Mouse (Mus musculus) lung, embryonic 16.5 days (tissue): ENCODE results near the gene Pou2f1. TPM values are rescaled to one million over a fixed set of nuclear protein-coding genes. Genes with fewer than 3 reads are reported as not detected.

Experiments
- ATAC-seq: fragments of 200-750 bp; cut with Nextera tagmentation; 2 replicates; pipeline ENCODE4 v1.8.0; 2017; ENCODE audit warnings: low read depth, mild to moderate bottlenecking, moderate library complexity
- H3K27ac ChIP-seq: fragments of 300-500 bp; sonication (generic); 2 replicates; pipeline ENCODE4 v1.5.1; 2014; ENCODE audit warnings: mild to moderate bottlenecking, control low read depth, low read length
- H3K27me3 ChIP-seq: fragments of 300-500 bp; sonication (generic); 2 replicates; pipeline ENCODE4 v1.6.1; 2014; ENCODE audit warnings: low read depth, low read length, mixed read lengths; ENCODE audit not compliant: control insufficient read depth, insufficient read depth
- H3K36me3 ChIP-seq: fragments of 300-500 bp; sonication (generic); 2 replicates; pipeline ENCODE4 v1.6.1; 2014; ENCODE audit warnings: low read length; ENCODE audit not compliant: control insufficient read depth, insufficient read depth
- H3K4me1 ChIP-seq: fragments of 300-500 bp; sonication (generic); replicated peaks from 2 replicates; pipeline ENCODE4 v1.6.1; 2014; ENCODE audit warnings: low read length, mixed read lengths; ENCODE audit not compliant: control insufficient read depth, insufficient read depth
- H3K4me2 ChIP-seq: fragments of 300-500 bp; sonication (generic); 2 replicates; pipeline ENCODE4 v1.6.1; 2014; ENCODE audit warnings: low read depth, low read length, control low read depth
- H3K4me3 ChIP-seq: fragments of 300-500 bp; sonication (generic); 2 replicates; pipeline ENCODE4 v1.5.1; 2014; ENCODE audit warnings: mild to moderate bottlenecking, low read length, control low read depth
- H3K9ac ChIP-seq: fragments of 300-500 bp; sonication (generic); 2 replicates; pipeline ENCODE4 v1.6.1; 2014; ENCODE audit warnings: low read length, control low read depth
- H3K9me3 ChIP-seq: fragments of 300-500 bp; sonication (generic); 2 replicates; pipeline ENCODE4 v1.6.1; 2016; ENCODE audit warnings: low read length; ENCODE audit not compliant: control insufficient read depth
- WGBS: fragments of 180-500 bp; shearing (Covaris S2); extraction: QIAGEN DNeasy Blood & Tissue Kit; methylation state at CpG from one replicate; pipeline ENCODE4 v1.1.7; 2014; 5-methylcytosine and 5-hydroxymethylcytosine counted together
- polyA plus RNA-seq: library from polyadenylated mRNA; unstranded; fragments of >200 nt; fragmentation: Nextera tagmentation; extraction: Ambion mirVana; gene quantifications from 2 replicates; pipeline ENCODE4 v1.2.1, GENCODE M21; 2015

Pou2f1 gene
- polyA plus RNA-seq, 1 experiment from 2014 or later, result 16.3 TPM

GRCm38 (mm10) chr1:165994279-165994678 is 8.2 kb downstream of the Pou2f1 start:
- Histone ChIP-seq H3K27ac (no peak overlapping the region), H3K9ac (no peak overlapping the region), H3K27me3 (no peaks in the 10 kb centered on the region), H3K4me1 (no peaks in the 10 kb centered on the region), H3K9me3 (no peaks in the 10 kb centered on the region), H3K36me3 (no peaks in the 10 kb centered on the region), H3K4me3 (no peak overlapping the region), H3K4me2 (no peak overlapping the region)
- ATAC-seq, result no peak
- 29% methylated on average over 1 of the region's 1 CpGs for WGBS

- no peaks in the 10 kb centered on the region for H3K9me3 ChIP-seq
- H3K4me2 ChIP-seq, result no peak overlapping the region
- H3K9ac ChIP-seq, result no peak overlapping the region
- no peaks in the 10 kb centered on the region for H3K36me3 ChIP-seq
- no peak for ATAC-seq
- no peaks in the 10 kb centered on the region for H3K4me1 ChIP-seq
- no peak overlapping the region for H3K4me3 ChIP-seq
- no peaks in the 10 kb centered on the region for H3K27me3 ChIP-seq
- H3K27ac ChIP-seq, result no peak overlapping the region
- WGBS, result 75% methylated on average over 6 of the region's 6 CpGs
Measured at GRCm38 (mm10) chr1:165993270-165994156, 9.0 kb downstream of the Pou2f1 start.

GRCm38 (mm10) chr1:165988536-165988935 is 13.9 kb downstream of the Pou2f1 start:
- Histone ChIP-seq H3K27ac (no peak overlapping the region), H3K4me3 (no peak overlapping the region), H3K9ac (no peak overlapping the region), H3K9me3 (no peaks in the 10 kb centered on the region), H3K4me2 (no peak overlapping the region), H3K36me3 (no peaks in the 10 kb centered on the region), H3K4me1 (no peaks in the 10 kb centered on the region), H3K27me3 (no peaks in the 10 kb centered on the region)
- 79% methylated on average over 2 of the region's 2 CpGs for WGBS
- ATAC-seq, result no peak

GRCm38 (mm10) chr1:165988072-165988471 is 14.4 kb downstream of the Pou2f1 start:
- Histone ChIP-seq H3K4me3 (no peak overlapping the region), H3K27ac (no peak overlapping the region), H3K36me3 (no peaks in the 10 kb centered on the region), H3K27me3 (no peaks in the 10 kb centered on the region), H3K4me1 (no peaks in the 10 kb centered on the region), H3K9me3 (no peaks in the 10 kb centered on the region), H3K9ac (no peak overlapping the region), H3K4me2 (no peak overlapping the region)
- WGBS, result 91% methylated on average over 2 of the region's 2 CpGs
- ATAC-seq, result no peak

GRCm38 (mm10) chr1:165985743-165986360 is 16.6 kb downstream of the Pou2f1 start:
- Histone ChIP-seq H3K9me3 (no peaks in the 10 kb centered on the region), H3K27ac (no peak overlapping the region), H3K27me3 (no peaks in the 10 kb centered on the region), H3K36me3 (no peaks in the 10 kb centered on the region), H3K9ac (no peak overlapping the region), H3K4me3 (no peak overlapping the region), H3K4me1 (no peaks in the 10 kb centered on the region), H3K4me2 (no peak overlapping the region)
- WGBS, result 75% methylated on average over 3 of the region's 3 CpGs
- ATAC-seq, result no peak

GRCm38 (mm10) chr1:165985186-165985585 is 17.3 kb downstream of the Pou2f1 start:
- Histone ChIP-seq H3K27ac (no peak overlapping the region), H3K4me2 (no peak overlapping the region), H3K36me3 (no peaks in the 10 kb centered on the region), H3K9ac (no peak overlapping the region), H3K4me3 (no peak overlapping the region), H3K9me3 (no peaks in the 10 kb centered on the region), H3K4me1 (no peaks in the 10 kb centered on the region), H3K27me3 (no peaks in the 10 kb centered on the region)
- no peak for ATAC-seq
- 53% methylated on average over 3 of the region's 3 CpGs for WGBS

GRCm38 (mm10) chr1:165976672-165977448 is 25.6 kb downstream of the Pou2f1 start:
- no peaks in the 10 kb centered on the region for H3K9me3 ChIP-seq
- no peaks in the 10 kb centered on the region for H3K27me3 ChIP-seq
- 0 out of 2 replicates have a peak, but pooled peaks cover 2% of the 10 kb centered on the region for H3K4me1 ChIP-seq
- H3K36me3 ChIP-seq, result no peaks in the 10 kb centered on the region
- no peak overlapping the region for H3K4me2 ChIP-seq
- no peak overlapping the region for H3K4me3 ChIP-seq
- 28% methylated on average over 7 of the region's 7 CpGs for WGBS
- H3K27ac ChIP-seq, result no peak overlapping the region
- no peak for ATAC-seq
- H3K9ac ChIP-seq, result no peak overlapping the region

GRCm38 (mm10) chr1:165969001-165969690 is 33.3 kb downstream of the Pou2f1 start:
- ATAC-seq, result no peak
- WGBS, result 76% methylated on average over 3 of the region's 3 CpGs
- no peak overlapping the region for H3K4me3 ChIP-seq

More at GRCm38 (mm10) chr1:165969001-165969690, 33.3 kb downstream of the Pou2f1 start:
- Histone ChIP-seq H3K4me2 (no peak overlapping the region), H3K9me3 (no peaks in the 10 kb centered on the region), H3K27me3 (no peaks in the 10 kb centered on the region), H3K9ac (no peak overlapping the region), H3K4me1 (no peaks in the 10 kb centered on the region), H3K36me3 (no peaks in the 10 kb centered on the region), H3K27ac (no peak overlapping the region)
